Mouse (Mus musculus): ENCODE data around the gene Cbx4.

GRCm38 (mm10) chr11:119127686-119128473 lies 41.9 kb upstream of the Cbx4 start:
- TF ChIP-seq CTCF (IDR thresholded peaks at IDR 0.05; ENCODE audit: extremely low read depth, insufficient read depth, insufficient read length, insufficient replicate concordance) (no peak), POLR2A (IDR thresholded peaks at IDR 0.05; ENCODE audit: low read depth, low read length) (no peak)

Measured in spleen, adult 2 months (tissue).